Mouse (Mus musculus) left cerebral cortex, postnatal 25 days (tissue): ENCODE results near the gene Faiml. TPM values are rescaled to one million over a fixed set of nuclear protein-coding genes. Genes with fewer than 3 reads are reported as not detected.
A peak's percentile ranks its signal among the peaks of the same experiment; 100 is the strongest.

Experiments
- DNase-seq, 2 experiments: peaks; one replicate each; pipeline ENCODE4 v3.0.0; 2022; ENCODE audit warnings: low spot score in 2 of 2, mixed read lengths in 1 of 2
- intact Hi-C: fragments of 180-260 bp; cut with DNase I; formaldehyde crosslinking; loops from one replicate; pipeline ENCODE4 v1.15.1; 2025
- total RNA-seq, 2 experiments: library from RNA; stranded (reverse); gene quantifications; 2 replicates each; pipeline ENCODE4 v1.2.3; 2021

The Faiml gene
- total RNA-seq: not detected

DNA sequence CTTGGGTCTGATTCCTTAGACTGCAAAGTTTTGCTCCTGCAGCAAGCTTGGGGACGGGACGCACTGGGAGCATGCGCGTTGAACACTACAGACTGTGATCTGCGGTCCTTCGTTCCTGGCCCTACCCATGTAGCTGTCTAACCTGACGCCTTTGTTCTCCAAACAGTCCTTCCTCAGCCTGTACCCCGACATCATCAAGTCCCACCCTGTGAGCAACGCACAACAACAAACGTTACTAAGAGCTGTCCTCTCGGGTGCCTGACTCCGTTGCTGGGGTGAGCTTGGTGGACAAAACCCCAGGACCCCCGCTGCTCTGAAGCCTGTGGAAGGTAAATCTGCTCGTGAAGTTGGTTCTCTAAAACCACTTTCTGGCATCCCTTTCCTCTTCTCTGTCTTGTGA lies at the start of gene Faiml:
Faiml (minus strand) TSS at position 101 of the 400 bp plus-strand sequence.
- no peak for DNase-seq
- intact Hi-C loops: no loop called here

DNA sequence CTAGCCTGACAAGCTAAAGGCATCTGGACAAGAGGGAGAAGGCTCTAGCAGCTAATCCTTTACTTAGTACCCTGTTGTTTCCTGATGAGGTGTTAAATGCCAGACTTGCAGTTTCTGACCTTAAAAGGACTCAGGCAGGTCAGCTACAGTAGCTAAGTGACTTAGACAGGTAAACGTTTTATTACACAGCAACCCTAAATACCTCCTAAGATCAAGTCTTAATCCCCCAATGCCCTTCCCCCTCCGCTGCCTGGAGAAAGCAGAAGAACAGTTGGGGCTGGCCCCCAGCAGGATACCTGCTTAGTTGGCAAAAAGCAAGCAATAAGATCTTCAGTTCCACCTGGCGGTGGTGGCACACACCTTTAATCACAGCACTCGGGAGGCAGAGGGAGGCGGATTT lies 21.9 kb upstream of the Faiml start:
- no peak for DNase-seq
- intact Hi-C loops: no loop called here

DNA sequence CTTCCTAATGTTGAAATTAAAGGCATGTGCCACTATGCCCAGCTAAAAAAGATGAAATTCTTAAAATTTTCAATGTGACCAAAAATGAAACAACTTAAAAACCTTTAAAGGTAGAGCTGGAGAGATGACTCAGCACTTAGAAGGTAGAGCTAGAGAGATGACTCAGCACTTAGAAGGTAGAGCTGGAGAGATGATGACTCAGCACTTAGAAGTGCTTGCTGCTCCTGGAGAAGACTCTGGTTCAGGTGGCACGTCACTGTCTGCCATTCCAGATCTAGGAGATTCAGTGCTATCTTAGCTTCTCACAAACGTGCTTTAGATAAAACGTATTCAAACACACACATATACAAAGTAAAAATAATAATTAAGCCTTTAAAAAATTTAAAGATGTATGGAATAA lies 19.8 kb upstream of the Faiml start:
- intact Hi-C loops: no loop called here
- DNase-seq: no peak

DNA sequence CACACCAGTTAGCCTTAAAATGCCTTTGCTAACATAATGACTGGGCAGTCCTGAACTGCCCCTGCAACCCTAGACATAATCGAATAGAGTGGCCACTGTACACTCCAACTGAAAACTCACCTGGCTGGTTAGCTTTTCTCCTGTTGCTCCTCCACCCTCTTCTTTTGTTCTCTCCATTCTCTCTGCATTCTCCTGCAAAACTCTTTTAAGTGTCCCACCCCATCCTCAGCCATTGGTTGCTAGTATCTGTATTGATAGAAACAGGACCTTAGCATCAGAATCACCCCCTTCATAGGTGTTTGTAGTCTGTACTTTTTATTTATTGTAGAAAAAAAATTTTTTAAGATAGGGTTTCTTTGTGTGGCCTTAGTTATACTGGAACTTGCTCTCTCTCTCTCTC lies 19.2 kb upstream of the Faiml start:
- intact Hi-C loops: no loop called here
- no peak for DNase-seq

DNA sequence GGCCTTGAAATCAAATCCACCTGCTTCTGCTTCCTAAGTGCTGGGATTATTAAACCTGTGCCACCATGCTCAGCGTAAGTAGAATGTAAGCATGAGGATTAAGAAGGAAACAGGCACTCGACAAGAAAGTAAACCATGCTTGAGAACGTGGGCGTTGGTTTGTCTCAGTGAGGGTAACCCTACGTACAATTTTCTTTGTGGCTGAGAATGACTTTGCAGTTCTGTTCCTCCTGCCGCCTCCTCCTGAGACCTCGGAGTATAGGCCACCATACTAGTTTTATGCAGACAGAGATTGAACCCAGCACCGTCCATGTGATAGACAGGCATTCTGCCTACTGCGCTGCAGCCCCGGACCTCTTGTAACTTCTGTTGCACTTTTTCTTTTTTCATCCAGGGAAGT lies 16.8 kb upstream of the Faiml start:
- no peak for DNase-seq
- intact Hi-C loops: no loop called here

DNA sequence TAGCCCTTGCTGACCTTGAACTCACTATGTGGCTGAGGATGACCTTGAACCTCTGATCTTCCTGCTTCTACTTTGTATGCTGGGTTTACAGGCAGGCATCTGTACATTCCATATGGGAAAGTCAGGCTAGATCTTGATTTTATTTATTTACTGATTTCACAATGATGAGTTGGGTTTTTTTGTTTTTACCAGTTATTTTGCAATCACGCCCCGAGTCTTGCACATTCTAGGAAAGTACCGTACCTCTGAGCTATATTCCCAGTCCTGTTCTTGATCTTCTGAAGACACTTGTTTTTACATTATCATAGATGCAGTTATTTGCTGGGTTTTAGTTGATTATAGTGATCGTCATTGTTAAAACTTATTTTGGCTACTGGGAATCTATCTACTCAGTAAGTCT lies 11.9 kb upstream of the Faiml start:
- intact Hi-C loops: loop anchor here (5.0 to 10.0 kb wide), 2 partner anchors 128 to 264 kb away; partner anchors contain the start of gene Faim
- DNase-seq: no peak

DNA sequence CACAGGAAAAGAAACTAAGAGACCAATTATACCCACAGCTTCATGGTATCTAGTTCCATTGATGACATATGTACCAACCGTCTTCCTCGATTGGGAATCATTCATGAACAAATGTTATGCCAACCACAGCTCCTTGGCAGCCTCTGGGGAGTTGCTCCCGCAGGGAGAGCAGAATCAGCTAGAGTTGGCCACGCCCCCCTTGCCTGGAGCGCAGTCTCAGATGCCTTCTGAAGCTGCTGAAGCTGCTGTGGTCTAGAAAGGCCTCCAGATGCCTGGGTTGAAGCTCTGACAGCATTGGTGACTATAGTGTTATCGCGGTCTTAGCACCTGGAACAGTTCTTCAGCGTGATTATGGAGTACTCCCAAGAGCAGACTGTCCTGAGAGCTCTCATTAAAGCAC lies 11.3 kb upstream of the Faiml start:
- intact Hi-C loops: loop anchor here (5.0 to 10.0 kb wide), 2 partner anchors 129 to 264 kb away; partner anchors contain the start of gene Faim
- no peak for DNase-seq

DNA sequence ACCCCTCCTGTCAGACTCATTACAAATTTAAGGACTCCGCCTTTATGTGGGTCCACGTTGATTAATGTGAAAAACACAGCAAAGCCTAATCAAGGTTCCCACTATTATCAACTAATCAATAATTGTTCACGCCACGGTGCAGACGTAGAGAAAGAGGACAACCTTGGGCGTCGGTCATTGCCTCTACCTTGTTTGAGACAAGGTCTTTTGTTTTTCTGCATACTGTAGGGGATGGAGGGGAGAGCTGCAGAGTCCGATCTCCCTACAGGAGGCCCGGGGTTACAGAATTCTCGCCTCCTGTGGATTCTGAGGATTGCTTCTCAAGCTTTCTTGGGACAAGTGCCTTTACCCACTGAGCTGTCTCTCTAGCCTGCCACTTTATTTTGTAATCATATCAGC lies 6.9 kb upstream of the Faiml start:
- DNase-seq: peak in 1 of 2 experiments; percentile 13

DNA sequence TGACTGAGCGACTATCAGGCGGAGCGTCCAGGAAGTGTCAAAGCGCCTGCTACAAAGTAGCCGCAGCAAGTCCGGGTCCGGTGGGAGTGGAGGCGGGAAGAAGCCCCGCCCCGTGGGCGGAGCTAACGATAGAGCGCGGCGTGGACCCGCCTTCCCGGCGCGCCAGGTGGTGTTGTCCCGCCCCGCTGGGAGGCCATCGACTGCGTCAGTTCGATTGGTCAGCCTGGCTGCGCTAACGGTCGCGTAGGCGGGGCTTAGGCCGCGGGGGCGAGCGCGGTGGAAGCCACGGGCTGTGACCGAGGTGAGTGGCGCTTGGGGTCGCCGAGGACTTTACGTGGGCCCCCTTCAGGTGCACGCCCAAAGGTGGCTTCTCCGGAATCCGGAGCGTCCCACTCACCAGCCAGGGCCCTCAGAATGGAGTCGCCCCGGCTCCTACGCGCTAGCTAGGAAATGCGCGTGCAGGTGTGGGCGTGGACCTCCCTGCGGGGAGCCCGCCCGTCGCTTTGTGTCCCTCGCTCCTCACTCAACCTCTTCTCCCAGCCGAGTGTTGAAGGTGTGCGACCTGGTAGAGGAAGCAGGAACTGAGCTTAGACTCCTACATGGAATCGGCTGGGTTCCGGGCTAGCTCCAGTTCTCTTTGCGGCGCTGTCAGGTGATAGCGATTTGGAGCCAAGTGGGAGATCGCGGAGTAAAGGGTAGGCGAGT lies 6.3 kb upstream of the Faiml start, which contains the start of gene Cep70:
Cep70 (plus strand) TSS at position 178 of the 705 bp plus-strand sequence.
- intact Hi-C loops: loop anchor here (1.0 to 10.0 kb wide), 3 partner anchors 103 to 259 kb away; partner anchors contain the start of genes Faim and Pik3cb
- DNase-seq: peak; percentile 95 to 97

More for the DNA sequence above, 6.9 kb upstream of the Faiml start:
- intact Hi-C loops: loop anchor here (1.0 to 10.0 kb wide), 3 partner anchors 104 to 259 kb away; partner anchors contain the start of genes Faim and Pik3cb

DNA sequence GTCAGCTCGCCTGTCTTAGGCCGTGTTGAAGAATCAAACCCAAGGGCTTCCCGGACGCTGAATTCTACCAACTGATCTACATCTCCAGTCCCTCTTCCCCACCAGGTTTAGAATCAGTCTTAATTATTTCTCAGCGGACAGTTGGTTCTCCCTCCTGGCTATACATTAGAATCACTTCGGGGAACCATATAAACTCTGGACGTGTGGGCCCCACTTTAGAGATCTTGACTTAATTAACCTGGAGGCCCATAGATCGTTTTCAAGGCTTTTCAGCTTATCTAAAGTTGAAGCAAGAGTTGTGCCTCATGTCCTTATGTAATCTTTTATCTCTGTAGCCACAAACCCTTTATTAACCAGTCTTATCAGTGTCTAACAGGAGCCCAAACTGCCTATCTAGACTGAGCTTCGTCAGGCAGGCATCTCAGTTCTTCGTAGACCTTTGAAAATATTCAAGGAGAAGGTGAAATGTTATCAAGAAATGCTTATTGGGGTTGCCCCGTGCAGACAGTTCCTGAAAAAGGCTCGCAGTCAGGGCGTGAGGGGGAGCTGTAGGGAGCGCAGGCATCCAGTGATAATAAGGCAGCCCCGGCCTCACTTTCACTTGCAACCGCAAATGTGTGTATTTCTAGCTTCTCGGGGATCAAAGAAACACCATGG lies 5.6 kb upstream of the Faiml start:
- intact Hi-C loops: loop anchor here (1.0 to 10.0 kb wide), 4 partner anchors 102 to 258 kb away; partner anchors contain the start of genes Faim and Pik3cb
- DNase-seq: no peak

DNA sequence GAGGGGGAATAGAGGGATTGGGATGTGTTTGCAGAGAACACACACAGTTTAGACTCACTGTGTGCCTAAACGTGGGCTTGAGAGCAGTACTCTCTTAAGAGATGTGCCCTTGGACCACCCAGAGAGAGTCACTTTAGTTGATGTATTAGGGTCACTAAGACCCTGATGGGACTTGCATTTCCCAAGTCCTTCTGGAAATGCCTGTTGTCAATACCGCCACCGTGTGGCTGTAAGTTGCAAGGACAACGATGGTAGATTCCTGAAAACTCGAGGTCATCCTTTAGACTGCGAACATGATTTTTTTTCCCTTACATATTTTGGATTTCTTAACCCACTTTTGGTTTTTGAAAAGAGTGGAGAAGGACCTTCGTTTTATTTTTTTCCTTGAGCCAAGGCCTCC lies 5.0 kb upstream of the Faiml start:
- peak; percentile 62 to 73 for DNase-seq
- intact Hi-C loops: loop anchor here (1.0 to 10.0 kb wide), 3 partner anchors 178 to 257 kb away; partner anchors contain the start of gene Faim

DNA sequence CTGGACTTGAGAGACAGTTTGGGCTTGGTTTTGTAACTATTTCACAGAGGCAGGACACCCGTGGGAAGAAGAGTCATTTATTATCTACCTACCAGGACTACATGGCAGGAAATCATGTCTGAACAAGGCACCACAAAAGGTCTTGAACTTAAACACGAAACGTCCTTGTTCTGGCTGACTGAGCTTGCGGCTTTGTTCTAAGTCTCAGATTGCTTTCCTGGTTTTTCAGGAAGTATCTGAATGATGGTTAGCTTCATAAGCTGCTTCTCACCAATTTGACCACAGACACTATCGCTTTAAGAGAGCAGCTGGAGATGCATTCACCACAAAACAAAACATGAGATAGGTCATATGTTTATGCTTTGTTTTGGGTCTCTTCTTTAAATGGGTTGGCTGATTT lies 3.5 kb upstream of the Faiml start:
- intact Hi-C loops: loop anchor here (10.0 kb wide), 1 partner anchor 256 kb away; the partner anchor contains the start of gene Faim
- no peak for DNase-seq

DNA sequence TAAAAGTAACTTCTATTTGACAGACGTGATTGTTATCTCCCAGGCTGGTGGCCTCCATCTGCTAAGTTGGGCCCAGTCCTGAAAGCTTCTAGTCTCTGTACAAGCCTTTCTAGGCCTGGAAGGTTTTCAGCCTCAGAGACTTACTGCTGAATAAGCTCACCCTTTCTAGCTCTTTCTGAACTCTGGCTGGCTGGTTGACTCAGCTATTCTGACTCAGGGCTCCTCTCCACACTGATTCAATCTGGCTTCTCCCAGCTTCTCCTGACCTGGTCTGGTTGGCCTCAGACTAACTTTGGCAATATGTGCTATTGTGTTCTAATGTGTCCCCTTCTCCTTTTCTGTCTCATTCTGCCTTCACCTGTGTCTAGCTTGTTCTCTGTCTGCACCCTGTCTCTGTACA lies 2.2 kb upstream of the Faiml start:
- intact Hi-C loops: no loop called here
- DNase-seq: no peak

DNA sequence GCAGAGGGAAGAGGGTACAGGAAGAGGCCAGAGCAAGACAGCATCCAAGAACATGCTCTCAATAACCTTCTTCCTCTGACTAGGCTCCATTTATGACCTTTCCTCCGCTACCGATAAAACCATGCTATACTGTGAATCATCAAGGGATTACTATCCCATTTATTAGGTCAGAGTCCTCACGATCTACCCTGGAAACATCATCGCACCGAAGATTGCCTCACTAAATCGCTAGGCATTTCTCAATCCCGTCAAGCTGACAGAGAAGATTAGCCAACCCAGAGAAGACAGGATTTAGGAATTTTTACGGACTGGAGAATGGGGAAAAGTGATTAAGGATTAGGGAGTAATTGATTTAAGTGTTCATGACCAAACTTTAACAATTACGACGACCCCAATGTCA lies 1.2 kb upstream of the Faiml start:
- no peak for DNase-seq
- intact Hi-C loops: no loop called here

DNA sequence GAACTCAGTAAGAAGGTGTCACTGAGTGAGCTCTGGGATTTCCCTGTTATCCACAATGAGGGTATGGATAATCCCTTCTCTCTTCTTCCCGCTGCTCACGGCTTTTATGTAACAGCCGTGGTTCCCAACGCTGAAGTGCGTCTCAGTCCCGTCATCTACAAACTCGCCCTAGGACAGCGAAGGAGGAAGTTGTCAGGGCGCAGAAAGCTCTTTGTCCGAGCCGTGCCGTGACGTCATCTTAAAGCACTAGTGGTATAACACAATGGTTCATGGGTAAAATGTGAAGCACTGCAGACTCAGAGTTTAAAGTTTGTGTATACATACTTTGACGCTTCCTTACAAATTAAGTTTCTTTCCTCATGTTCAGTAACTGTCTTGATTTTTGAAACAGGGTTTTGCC lies 7.6 kb downstream of the Faiml start:
- DNase-seq: no peak
- intact Hi-C loops: no loop called here

DNA sequence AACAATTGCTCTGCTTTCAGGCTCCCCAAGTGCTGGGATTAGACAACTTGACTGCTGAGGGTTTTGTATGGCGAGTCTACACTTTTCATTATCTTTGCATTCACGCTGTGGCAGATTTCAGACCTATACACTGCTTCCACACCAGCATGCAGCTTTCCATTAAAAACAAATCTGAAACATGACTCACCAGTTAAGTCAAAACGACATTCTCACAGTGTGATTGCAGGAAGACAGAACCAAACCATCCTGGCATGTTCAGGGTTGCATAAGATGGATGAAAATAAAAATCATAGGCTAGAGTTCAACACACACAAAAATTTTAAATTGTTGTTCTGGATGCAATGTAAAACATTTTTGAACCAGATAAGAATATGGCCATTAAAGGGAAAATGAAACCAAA lies 12.5 kb downstream of the Faiml start:
- intact Hi-C loops: no loop called here
- DNase-seq: no peak

DNA sequence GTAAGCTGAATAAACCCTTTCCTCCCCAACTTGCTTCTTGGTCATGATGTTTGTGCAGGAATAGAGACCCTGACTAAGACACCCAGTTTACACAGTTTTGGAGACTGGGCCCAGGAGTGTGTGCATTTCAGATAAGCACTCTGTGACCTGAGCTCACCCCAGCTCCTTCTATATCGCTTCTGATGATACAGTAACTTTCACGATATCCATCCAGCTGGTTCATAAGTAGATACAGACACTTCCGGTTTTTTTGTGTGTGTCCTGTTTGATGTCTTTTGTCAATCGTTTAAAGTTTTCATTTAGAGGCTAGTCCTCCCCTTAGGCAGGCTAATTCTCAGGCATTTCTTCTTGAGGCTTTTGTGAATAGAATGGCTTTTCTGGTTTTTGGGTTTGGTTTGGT lies 15.4 kb downstream of the Faiml start:
- intact Hi-C loops: no loop called here
- DNase-seq: no peak

DNA sequence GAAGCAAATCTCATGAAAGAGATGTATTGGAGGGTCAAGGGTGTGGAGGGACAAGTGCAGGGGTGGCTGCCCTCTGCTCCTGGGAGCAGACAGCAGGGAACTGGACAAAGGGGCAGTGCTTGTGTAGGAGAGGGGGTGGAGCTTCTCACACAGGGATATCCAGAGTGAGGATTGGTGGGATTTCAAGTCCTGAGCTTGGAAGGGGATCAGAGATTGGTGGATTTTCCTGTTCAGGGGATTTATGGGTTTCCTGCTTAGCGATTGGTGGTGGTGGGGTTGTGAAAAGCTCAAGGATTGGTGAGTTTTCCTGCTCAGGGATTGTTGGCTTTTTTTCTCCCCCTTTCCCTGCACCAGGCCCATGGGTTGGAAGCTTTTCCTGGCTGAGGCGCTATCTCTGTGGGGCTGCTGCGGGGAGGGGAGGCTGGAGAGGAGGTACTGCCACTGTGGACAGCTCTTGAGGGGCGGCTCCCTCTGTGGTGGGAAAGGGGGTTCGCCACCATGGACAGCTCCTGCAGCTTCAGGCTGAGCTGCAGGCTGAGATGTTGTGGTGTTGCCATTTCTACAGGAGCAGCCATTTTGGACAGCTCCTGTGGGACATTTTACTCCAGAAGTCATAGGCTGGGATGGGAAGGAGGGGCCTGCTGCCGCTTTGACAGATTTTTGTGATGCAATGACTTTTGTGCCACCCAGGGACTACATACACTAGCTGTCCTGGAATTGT lies 18.9 kb downstream of the Faiml start:
- intact Hi-C loops: loop anchor here (5.0 kb wide), 1 partner anchor 76 kb away; the partner anchor contains the start of gene Pik3cb
- DNase-seq: no peak

DNA sequence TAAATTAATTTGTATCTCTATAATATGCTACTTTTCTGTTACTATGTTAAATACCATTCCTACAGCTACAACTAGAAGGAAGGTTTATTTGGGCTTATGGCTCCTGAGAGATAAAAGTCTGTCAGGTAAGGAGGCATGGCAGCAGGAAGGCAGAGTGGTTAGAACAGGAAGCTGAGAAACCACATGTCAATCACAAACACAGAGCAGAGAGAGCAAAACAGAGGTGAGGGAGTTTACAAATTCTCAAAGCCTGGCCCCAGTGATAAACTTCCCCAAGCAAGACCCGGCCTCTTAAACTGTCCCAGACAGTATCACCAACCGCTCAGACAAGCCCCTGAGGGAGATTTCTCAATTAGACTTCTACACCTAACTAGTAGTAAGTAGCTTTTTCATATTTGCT lies 20.9 kb downstream of the Faiml start:
- no peak for DNase-seq
- intact Hi-C loops: loop anchor here (5.0 kb wide), 1 partner anchor 74 kb away; the partner anchor contains the start of gene Pik3cb

DNA sequence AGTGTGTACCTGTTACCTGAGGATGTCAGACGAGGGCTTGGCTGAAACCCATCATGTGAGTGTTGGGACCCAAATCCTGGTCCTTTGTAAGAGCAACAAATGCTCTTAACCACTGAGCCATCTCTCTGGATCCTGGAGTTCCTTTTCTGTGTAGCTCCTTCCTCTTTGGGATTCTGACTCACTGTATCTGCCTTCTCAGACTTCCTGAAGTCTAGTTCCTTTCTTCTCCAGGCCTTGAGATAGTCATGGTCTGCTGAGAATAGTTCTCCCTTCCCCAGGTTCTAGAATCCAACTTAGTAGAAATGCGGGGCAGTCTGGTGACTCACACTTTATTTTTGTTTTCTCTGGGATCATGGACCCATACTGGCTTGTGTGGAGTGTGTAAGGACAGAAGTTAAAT lies 24.4 kb downstream of the Faiml start:
- peak in 1 of 2 experiments; percentile 29 for DNase-seq
- intact Hi-C loops: no loop called here
